Mouse (Mus musculus) ES-Bruce4 (cell line): ENCODE measurements around the gene Kdm4c. TPM values are rescaled to one million over a fixed set of nuclear protein-coding genes. Genes with fewer than 3 reads are reported as not detected.

ENCODE experiments used
- H3K27ac ChIP-seq: 2 replicates; pipeline ENCODE4 v1.5.1; 2012; ENCODE audit warnings: low read length, inconsistent platforms; ENCODE audit not compliant: insufficient read depth
- H3K27me3 ChIP-seq: 2 replicates; pipeline ENCODE4 v1.6.1; 2012; ENCODE audit warnings: mild to moderate bottlenecking, low read length, inconsistent platforms; ENCODE audit not compliant: control insufficient read depth, poor library complexity, insufficient read depth, severe bottlenecking
- H3K36me3 ChIP-seq: 2 replicates; pipeline ENCODE4 v1.6.1; 2012; ENCODE audit warnings: inconsistent platforms, mild to moderate bottlenecking, low read length, moderate library complexity; ENCODE audit not compliant: control insufficient read depth, poor library complexity, insufficient read depth, severe bottlenecking
- H3K4me1 ChIP-seq: one replicate; pipeline ENCODE4 v1.8.1; 2011; ENCODE audit warnings: low read length; ENCODE audit not compliant: control insufficient read depth, insufficient read depth
- H3K4me3 ChIP-seq: 2 replicates; pipeline ENCODE4 v1.5.1; 2011; ENCODE audit warnings: low read depth, mild to moderate bottlenecking, low read length
- H3K9ac ChIP-seq: 2 replicates; pipeline ENCODE4 v1.6.1; 2012; ENCODE audit warnings: low read depth, mild to moderate bottlenecking, inconsistent platforms; ENCODE audit not compliant: poor library complexity, severe bottlenecking
- H3K9me3 ChIP-seq: replicated peaks from 2 replicates; pipeline ENCODE4 v1.6.1; 2012; ENCODE audit warnings: mild to moderate bottlenecking, low read length, inconsistent platforms; ENCODE audit not compliant: control insufficient read depth, poor library complexity, insufficient read depth, severe bottlenecking
- CTCF ChIP-seq: IDR thresholded peaks from one replicate; pipeline ENCODE4 v1.8.1; 2011; ENCODE audit warnings: low read depth, low read length
- EP300 ChIP-seq: IDR thresholded peaks from 2 replicates; pipeline ENCODE4 v1.6.1; 2011; ENCODE audit warnings: low read depth, low read length; ENCODE audit not compliant: insufficient read depth
- POLR2A ChIP-seq: IDR thresholded peaks from one replicate; pipeline ENCODE4 v1.8.1; 2011; ENCODE audit warnings: low read length; ENCODE audit not compliant: insufficient read depth
- polyA plus RNA-seq: library from polyadenylated mRNA; stranded (reverse); fragments of >200 nt; gene quantifications from 2 replicates; pipeline ENCODE4 v1.2.4, GENCODE M21; 2011; ENCODE audit warnings: low read depth; ENCODE audit not compliant: missing spikeins, insufficient read depth, insufficient read length

Gene Kdm4c
- polyA plus RNA-seq, 1 experiment = 67.5 TPM

DNA sequence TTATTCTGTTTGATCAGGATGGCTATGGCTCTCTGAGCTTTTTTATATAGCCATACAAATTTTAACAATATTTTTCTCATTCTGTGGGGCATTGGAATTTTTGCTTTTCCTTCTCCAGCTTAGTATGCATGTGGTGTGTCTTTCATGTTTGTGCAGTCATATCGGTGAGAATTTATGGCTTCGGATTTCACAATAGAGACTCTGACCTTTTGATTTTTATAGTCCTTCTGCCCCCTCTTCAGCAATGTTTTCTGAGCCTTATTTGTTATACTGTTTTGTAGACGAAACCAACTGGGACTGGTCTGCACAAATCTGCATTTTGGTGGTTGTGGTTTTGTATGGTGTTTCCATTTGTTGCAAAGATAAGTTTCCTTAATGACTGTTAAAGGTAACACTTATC is 45.6 kb downstream of the Kdm4c start:
- TF ChIP-seq EP300 (no peak), POLR2A (no peak), CTCF (no peak)

DNA sequence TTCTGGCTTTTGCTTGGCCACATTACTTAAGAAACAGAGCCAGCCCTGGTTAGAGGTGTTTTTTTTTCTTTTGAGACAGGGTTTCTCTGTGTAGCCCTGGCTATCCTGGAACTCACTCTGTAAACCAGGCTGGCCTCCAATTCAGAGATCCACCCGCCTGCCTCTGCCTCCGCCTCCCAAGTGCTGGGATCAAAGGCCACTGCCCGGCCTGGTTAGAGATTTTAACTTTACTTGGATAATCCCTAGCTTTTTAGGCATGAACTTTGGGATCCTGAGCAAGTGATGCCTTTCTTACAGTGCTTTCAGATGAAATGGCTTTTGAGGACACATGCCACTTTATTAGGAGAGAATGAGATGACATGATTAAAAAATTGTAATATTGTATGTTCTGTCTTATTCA is 52.4 kb downstream of the Kdm4c start:
- no peak overlapping the region for H3K27ac ChIP-seq
- no peak for TF ChIP-seq EP300
- TF ChIP-seq CTCF = no peak
- no peak for TF ChIP-seq POLR2A
- no peaks in the 10 kb centered on the region for H3K4me1 ChIP-seq
- H3K9me3 ChIP-seq = no peaks in the 10 kb centered on the region
- no peaks in the 10 kb centered on the region for H3K27me3 ChIP-seq
- peaks cover 9% of the 10 kb centered on the region for H3K36me3 ChIP-seq
- no peak overlapping the region for H3K4me3 ChIP-seq
- H3K9ac ChIP-seq = no peak overlapping the region

More for the DNA sequence above, 45.6 kb downstream of the Kdm4c start:
- no peaks in the 10 kb centered on the region for H3K27me3 ChIP-seq
- H3K36me3 ChIP-seq = peaks cover 8% of the 10 kb centered on the region
- no peak overlapping the region for H3K4me3 ChIP-seq
- no peak overlapping the region for H3K9ac ChIP-seq
- no peak overlapping the region for H3K27ac ChIP-seq
- no peaks in the 10 kb centered on the region for H3K9me3 ChIP-seq
- no peaks in the 10 kb centered on the region for H3K4me1 ChIP-seq

DNA sequence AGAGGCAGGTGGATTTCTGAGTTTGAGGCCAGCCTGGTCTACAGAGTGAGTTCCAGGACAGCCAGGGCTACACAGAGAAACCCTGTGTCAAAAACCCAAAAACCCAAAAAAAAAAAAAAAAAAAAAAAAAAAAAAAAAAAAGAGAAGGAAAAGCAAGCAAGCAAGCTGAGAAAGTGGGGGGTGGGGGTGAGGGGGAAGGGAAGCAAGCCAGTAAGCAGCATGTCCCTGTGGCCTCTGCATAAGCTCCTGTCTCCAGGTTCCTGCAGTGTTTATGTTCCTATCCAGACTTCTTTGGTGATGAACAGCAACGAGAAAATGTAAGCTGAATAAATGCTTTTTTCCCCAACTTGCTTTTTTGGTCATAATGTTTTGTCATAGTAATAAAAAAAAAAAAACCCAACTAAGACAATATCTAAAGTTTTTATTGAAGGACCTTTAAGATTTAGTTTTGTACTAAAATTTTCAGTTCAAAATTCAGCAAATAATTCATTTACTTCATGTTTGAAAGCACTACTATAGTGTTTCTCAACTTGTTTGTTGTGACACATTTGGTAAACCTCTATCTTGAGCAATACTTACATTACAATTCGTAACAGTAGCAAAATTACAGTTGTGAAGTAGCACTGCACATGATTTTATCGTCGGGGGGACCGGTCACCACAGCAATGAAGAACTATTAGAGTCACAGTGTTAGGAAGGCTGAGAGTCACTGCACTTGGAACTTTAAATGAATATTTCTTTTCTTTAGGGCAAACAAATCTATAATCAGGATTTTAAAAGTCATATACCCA is 63.2 kb downstream of the Kdm4c start:
- no peak overlapping the region for H3K27ac ChIP-seq

GRCm38 (mm10) chr4:74311135-74311534 is 68.8 kb downstream of the Kdm4c start:
- H3K9ac ChIP-seq = no peak overlapping the region
- no peaks in the 10 kb centered on the region for H3K27me3 ChIP-seq
- H3K9me3 ChIP-seq = no peaks in the 10 kb centered on the region
- H3K36me3 ChIP-seq = peaks cover 9% of the 10 kb centered on the region
- H3K4me3 ChIP-seq = no peak overlapping the region
- no peak overlapping the region for H3K27ac ChIP-seq
- no peak for TF ChIP-seq POLR2A
- no peak for TF ChIP-seq EP300
- TF ChIP-seq CTCF = no peak
- no peaks in the 10 kb centered on the region for H3K4me1 ChIP-seq

More for the DNA sequence above, 63.2 kb downstream of the Kdm4c start:
- H3K9me3 ChIP-seq = no peaks in the 10 kb centered on the region
- H3K4me1 ChIP-seq = no peaks in the 10 kb centered on the region
- H3K27me3 ChIP-seq = no peaks in the 10 kb centered on the region
- TF ChIP-seq EP300 = no peak
- TF ChIP-seq POLR2A = no peak
- TF ChIP-seq CTCF = no peak
- H3K4me3 ChIP-seq = no peak overlapping the region
- no peaks in the 10 kb centered on the region for H3K36me3 ChIP-seq
- H3K9ac ChIP-seq = no peak overlapping the region

DNA sequence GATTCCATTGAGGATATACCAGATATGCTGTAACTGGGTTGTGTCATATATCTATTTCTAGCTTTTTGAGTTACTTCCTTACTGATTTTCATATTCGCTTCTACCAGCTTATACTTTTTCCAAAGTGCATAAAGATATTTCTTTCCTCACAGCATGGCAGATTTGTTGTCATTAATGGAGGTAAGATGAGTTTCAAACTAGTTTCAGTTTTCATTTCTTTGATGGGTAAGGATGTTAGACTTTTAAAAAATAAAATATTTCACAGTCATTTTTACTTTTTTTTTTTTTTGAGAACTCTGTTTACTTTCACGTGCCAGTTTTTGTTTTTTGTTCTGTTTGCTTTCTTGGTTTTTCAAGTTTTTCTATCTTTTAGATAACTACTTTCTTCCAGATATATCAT is 70.6 kb downstream of the Kdm4c start:
- H3K4me1 ChIP-seq = no peaks in the 10 kb centered on the region
- no peaks in the 10 kb centered on the region for H3K9me3 ChIP-seq
- no peak for TF ChIP-seq EP300
- TF ChIP-seq POLR2A = no peak
- TF ChIP-seq CTCF = no peak
- no peaks in the 10 kb centered on the region for H3K27me3 ChIP-seq
- no peak overlapping the region for H3K4me3 ChIP-seq
- peaks cover 9% of the 10 kb centered on the region for H3K36me3 ChIP-seq
- no peak overlapping the region for H3K27ac ChIP-seq
- no peak overlapping the region for H3K9ac ChIP-seq

GRCm38 (mm10) chr4:74315388-74315787 is 73.1 kb downstream of the Kdm4c start:
- no peaks in the 10 kb centered on the region for H3K27me3 ChIP-seq

More at GRCm38 (mm10) chr4:74315388-74315787, 73.1 kb downstream of the Kdm4c start:
- no peak overlapping the region for H3K27ac ChIP-seq
- peaks cover 9% of the 10 kb centered on the region for H3K36me3 ChIP-seq
- H3K4me1 ChIP-seq = no peaks in the 10 kb centered on the region
- no peak overlapping the region for H3K9ac ChIP-seq
- H3K4me3 ChIP-seq = no peak overlapping the region
- no peak for TF ChIP-seq CTCF
- TF ChIP-seq POLR2A = no peak
- no peak for TF ChIP-seq EP300
- H3K9me3 ChIP-seq = no peaks in the 10 kb centered on the region
